Mouse (Mus musculus) heart, adult 11 months (tissue): ENCODE measurements at regions not wholly inside any gene's neighbourhood (a gene's known extent, or its start where the extent isn't known, plus 50 kb on each side); places are given as distances from the start of the nearest gene placed in this dataset.

ENCODE experiments used
- DNase-seq: peaks from one replicate; pipeline ENCODE4 v3.0.0; 2022

DNA sequence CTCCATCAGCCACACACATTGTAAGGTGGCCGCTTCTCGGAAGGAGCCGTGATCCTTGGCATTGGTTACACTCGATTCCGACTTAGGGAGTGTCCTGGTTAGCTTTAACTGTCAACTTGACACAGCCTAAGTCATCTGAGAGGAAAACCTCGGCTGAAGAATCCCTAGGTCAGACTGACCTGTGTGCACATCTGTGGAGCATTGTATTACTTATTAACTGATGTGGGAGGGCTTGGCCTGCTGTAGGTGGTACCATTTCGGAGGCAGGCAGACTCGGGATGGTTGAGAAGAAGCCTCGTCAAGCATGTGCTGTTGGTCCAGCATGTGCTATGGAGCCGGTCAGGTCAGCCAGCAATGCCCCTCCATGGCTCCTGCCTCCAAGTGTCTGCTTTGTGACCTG, 211.0 kb downstream of the Gadd45g start:
- no peak for DNase-seq

DNA sequence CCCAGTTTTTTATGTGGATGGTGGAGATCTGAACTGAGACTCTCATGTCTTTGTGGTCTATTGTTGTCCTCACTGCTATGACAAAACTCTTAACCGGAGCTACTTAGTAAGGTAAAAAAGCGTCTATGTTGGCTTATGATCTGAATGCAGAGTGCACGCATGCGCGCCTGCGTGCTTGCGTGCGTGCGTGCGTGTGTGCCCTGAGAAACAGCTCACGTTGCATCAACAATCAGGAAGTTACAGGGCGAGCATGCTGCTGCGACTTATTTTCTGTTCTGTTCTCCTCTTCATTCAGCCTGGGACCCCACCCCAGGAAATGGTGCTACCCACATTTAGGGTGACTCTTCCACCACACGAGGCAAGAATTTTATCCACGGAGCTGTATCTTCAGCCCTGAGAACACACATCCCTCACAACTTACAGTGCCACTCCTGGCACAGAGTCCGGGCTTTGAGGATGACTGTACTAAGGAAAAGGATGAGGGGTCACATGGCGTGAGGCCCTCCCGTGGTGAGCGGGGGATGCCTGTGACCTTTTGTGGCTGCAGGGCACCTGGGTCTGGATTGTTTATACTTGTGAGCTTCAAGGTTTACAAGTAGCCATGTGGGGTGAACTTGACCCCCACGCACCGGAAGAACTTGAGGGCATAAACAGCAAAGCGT, 213.4 kb downstream of the Gadd45g start:
- no peak for DNase-seq

DNA sequence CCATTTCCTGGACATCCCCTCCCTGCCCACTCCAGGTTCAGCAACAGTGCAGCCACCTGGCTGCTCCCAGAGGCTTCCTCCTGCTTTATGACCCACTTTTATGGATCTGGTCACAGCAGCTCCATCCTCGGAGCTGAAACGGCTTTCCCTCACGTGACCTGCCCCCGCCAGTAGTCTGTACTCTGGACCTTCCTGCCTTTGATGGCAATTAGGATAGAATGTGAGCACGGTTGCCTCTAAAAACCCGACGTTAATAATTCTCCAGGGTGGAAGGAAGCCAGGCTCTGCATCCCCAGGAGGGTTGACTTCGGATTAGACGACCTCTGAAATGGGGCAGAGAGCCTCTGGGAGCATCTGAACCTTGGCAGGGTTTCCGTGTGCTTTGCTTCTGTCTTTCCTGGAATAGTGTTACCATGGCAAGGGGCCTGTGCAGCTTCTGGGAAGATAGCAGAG, 214.0 kb downstream of the Gadd45g start:
- DNase-seq, result no peak

DNA sequence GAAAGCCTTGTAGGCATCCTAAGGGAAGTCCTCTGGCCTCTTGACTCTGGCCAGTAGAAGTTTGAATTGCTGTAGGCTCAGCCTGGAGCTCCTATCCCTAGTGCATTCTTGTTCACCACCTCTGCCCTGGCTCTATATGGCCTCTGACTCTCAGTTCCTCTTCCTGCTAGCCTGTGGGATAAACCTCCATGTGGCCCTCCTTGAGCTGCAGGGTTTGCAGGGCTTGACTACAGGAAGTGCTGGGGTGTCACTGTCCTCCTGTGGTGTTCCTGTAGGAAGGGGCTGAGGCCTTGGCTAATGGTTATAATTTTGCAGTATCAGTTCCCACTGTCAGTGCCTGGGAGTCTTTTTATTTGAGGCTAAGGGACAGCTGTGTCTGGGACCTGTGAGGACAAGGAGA, 215.0 kb downstream of the Gadd45g start:
- DNase-seq, result peak; percentile 97

DNA sequence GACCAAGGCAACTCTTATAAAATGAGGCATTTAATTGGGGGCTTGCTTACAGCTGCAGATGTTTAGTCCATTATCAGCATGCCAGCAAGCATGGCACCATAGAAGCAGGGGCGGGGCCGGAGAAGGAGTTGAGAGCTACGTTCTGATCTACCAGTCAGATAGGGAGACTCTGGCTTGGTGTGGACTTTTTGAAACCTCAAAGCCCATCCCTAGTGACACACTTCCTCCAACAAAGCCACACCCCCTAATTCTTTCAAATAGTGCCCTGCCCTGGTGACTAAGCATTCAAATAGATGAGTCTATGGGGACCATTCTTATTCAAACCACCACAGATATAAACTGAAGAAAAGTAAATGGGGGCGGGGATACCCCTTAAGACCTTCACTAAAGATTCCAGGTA, 215.4 kb downstream of the Gadd45g start:
- DNase-seq, result peak; percentile 93

DNA sequence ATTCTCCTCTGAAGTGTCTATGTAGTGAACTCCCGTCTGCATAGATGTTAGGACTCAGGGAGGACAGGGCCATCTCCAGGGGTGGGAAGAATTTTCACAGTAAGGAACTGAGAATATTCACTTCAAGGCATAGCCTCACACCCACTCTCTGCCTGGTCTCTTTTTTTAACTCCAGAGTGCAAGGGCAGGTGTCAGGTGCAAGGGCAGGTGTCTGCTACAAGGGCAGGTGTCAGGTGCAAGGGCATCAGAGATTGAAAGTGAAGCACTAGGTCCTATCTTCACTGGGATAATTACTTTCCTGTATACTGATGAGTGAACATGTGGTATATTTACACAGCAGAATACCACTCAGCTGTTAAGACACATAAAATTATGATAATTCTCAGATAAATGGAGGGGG, 216.1 kb downstream of the Gadd45g start:
- no peak for DNase-seq

DNA sequence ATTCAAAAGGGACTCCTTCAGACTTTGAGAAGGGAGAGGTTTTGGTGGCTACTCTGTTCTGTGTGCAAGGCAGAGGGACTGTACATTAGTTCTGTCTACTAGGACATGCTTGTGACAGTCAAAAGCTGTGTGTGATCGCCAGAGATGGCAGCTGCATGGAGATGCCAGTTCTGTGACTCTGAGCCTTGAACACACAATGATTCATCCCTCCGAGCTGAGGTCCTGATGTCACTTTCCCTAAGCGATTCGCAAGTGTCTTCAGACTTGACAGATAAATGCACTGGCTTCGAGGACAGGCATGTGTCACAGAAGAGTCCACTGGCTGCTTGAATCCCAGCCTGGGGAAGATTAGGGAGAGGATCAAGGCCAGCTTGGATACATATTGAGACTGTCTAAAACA, 218.8 kb downstream of the Gadd45g start:
- no peak for DNase-seq

DNA sequence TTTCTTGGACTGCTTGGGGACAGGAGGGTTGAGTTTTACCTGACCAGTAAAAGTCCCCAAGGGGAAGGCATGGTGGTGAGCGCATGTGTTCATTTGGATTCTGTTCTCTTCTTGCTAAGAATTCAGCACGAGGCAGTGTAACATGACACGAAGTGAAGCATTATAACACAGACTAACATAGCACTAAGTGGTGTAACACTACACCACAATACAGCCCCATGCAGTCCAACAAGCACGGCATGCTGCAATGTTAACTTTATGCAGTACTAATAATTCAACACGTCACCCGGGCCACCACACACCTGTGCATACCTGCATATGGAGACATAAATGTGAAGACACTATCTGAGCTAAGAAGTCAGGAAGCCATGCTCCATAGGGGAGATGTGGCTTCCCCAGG, 219.2 kb downstream of the Gadd45g start:
- no peak for DNase-seq

DNA sequence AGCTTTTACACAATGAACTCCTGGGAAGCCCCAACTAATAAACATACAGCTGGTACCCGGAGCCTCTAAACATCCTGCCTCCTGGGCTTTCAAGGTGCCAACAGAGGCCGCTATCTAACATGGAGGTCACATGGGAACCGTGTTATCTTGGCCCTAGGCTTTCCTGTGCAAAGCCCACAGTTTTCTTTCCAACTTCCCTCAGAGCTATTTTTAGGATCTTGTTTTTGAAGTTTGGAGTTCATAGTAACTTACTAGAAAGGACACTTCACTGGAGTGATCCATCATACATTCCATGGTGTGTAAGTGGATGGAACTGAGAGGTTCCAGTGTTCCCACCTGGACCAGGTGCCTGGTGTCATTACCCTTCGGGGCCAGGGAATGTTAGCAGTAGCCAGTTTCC, 220.6 kb downstream of the Gadd45g start:
- no peak for DNase-seq

DNA sequence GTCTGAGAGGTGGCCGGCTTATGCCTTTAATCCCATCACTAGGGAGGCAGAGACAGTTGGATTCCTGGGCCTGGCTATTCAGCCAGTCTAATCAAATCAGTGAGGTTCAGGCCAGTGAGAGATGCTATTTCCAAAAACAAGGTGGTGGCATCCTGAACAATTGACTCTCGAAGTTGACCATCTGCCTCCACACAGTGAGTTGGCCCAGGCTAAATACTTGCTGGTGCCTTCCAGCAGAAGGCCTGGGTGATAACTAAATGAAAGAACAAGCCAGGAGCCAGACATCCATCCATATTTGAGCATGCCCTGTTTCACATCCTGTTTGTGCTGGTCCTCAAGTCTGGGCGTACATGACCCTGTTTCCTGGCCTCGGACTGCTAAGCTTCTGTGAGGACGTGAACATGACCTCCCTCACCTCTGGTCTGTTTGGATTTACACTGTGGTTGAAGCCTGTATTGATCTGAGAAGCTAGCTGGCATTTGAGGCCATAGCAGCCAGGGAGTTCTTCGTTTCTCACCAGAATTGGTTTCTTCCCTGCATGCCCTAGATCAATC, 222.5 kb downstream of the Gadd45g start:
- no peak for DNase-seq

DNA sequence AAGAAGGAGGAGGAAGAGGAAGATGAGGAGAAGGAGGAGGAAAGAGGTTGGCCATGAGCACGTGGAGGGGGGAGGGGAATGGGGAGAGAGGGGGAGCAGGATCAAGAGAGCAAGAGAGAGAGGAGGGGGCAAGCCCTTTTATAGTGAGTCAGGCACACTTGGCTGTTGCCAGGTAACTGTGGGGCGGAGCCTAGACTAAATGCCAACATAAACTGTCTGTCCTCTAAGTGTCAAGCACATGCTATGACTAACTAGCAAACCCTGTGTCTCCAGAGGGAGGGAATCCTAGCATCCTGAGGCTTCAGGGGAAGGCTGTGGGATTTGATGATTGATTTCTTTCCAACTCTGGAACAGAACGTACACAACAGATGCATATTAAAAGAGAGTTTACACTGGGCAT, 223.2 kb downstream of the Gadd45g start:
- DNase-seq, result no peak

DNA sequence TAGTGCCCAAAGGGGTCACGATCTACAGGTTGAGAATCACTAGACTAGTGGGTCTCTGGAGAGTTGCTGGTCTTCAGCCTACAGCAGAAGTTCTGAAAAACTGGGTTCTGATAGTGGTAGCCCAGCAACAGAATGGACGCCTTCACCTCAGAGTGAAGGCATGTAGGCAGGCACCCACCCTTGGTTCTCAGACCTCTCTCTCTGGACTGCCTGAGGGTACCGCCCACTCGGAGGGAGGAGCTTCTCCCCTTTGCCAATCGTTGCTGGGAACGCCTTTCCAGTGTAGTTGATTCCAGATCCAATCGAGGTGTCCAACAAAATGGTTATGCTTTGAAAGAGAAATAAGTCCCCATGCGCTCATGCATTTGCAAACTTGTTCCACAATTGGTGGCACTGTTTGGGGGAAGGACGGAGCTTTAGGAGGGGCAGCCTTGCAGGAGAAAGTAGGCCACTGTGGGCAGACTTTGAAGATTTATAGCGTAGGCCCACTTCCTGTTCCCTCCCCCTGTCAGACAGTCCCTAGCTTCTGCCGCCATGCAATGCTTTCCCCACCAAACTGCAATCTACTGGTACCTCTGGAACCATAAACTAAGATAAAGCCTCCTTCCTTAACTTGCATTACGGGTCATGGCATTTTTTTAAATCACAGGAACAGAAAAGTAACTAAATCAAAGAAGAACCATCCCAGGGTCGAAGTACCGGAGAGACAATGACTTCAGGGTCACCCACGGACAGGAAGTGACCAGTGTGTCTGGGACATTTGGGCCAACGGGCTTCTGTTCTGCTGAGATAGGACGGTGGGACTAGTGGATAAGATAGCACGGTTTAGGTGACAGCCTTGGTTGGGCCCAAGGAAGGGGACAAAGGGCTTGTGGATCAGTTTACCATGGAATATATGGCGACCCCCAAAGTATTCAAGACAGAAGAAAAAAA, 224.5 kb downstream of the Gadd45g start:
- DNase-seq, result no peak

DNA sequence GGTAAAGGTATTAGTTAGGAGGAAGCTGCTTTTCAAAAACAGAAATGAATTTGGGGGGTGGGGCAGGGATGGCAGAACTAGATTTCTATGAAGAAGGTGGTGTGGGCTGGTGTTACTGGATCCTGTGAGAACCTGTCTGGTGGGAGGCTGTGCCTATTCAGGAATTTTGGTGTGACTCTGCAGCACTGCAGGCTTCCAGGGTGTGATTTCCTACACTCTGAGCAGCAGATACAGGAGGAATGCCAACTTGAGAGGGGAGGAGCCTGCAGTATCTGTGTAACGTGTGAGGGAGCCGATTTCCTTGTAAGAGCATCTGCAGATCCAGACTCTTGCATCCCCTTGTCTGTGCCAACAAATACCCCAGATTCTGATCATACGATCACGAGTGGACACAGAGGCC, 231.1 kb downstream of the Gadd45g start:
- peak; percentile 94 for DNase-seq

DNA sequence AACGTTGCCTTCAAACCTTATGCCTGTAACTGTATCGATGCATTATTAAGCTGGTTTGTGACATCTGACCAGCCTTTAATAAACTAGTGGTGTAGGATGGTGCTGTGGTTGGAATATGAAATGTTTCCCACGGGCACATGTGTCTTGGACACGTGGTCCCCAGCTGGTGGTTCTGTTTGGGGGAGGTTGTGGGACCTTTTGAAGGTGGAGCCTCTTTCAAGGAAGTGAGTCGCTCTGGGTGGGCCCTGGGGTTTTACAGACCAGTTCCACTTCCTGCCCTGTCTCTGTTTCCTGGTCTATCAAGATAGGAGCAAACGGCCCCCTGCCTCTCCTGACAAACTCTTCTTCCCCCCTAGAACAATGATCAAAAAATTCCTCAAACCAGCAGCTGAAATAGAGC, 232.1 kb downstream of the Gadd45g start:
- peak; percentile 97 for DNase-seq

DNA sequence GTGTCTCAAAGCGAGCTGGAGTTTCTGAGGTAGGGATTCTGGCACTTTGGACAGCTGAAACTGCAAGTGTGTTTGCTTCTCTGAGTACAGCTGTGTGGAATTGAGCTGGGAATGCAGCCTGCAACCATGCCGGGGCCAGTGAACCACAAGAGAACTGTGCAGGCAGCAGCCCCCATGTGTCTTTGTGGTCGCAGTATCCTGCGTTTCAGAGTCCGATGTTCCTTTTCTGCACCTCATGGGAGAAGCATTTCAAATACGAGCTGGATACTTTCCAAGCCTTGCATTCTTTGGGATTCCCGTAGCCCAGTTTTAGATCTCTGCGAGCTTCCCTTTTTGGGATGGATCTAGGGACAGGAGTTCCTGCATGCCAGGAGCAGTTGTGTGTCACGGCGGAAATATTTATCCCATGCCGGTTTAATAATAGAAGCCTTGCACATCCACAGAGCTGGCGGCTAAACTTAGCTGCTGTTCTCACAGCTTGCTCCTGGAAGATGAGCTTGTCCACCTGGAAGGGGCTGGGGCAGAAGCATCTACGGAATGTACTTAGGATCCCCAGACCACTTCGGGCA, 233.3 kb downstream of the Gadd45g start:
- DNase-seq, result peak; percentile 98

DNA sequence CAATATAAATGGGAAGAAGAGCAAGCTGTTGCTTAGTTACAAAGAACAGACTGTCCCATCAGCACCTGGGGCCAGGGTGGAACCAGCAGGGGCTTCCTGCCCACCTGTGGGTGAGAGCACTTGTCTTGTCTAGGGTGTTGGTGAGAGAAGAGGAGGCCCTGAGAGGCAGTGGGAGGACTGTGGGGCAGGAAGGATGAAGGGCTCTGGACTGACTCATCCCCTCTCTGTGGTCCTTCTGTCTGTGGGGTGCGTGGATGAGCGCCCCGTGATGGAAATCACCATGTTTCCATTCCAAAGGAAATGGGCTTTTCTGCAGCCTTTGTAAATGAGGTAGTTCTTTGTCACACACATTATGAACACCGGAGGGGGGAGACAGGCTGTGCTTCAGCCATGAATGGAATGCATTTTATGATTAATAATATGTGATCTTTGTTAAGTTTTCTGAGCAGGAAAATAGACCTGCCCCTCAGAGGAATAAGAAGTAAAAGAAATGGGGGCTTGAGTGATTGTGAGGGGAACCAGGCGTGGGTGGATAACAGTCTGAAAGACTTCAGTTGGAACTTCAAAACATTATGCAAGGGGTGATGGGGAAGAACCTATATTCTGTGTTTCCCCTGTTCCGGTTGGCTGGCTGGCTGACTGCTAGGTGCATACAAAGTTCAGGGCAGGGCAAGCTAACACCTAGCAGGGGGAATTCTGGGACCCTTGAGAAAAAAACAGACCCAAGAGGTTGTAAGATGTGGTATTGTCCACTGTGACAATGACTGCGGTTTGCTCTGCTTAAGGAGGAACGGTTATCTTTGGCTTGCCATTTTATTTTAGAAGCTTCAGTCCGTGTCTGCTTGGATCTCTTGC, 237.3 kb downstream of the Gadd45g start:
- DNase-seq, result no peak

DNA sequence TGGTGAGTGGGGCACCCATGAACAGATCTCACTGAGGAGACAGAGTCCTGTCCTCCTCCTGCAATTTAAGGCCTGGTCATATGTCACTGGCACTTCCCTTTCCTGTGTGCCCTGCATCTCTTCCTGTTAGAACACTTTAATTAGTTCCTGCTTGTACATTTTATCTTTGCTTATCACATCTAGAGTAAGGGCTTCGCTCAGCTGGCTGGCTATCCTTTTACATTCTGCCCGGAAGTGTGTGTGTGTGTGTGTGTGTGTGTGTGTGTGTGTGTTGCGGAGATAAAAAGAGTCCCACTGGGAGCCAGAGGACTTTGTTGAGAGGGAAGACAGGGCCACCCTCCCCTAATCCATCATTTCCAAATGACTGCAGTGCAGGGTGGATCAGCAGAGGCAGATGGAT, 238.6 kb downstream of the Gadd45g start:
- peak; percentile 90 for DNase-seq

DNA sequence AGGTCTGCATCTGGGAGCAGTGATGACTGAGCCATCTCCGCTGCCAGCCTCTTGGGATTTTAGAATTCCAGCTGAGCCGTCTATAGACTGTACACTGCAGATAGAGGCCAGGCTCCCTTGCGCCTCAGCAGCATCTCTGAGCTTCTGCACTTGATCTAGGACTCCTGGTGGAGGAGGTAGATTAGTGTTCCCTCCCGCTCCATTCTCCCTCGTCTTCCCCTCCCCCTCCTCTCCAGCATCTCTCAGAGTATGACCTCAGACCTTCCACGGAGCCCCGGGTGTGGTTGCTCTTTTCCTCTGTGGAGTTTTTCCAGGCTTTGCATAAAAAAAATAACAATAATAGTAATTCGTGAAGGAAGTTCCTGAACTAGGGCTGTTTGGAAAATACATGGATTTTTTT, 241.8 kb downstream of the Gadd45g start:
- peak; percentile 91 for DNase-seq

DNA sequence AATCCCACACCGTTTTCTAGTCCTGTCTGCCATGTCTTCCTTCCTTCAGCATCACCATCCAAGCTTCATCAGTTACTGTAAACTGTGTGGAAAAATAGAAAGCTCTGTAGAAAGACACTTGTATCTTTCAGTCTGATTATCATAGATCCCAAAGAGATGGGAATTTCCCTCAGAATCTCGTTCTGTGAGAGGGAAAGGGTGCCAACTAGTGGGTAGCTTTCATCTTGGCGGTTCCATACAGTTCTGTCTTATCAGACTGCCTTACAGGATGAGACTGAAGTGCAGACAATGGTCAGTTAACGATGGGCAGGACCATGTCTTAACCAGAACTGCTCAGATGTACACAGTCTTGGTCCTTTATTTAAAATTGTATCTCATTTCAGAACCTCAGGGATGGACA, 243.9 kb downstream of the Gadd45g start:
- no peak for DNase-seq

DNA sequence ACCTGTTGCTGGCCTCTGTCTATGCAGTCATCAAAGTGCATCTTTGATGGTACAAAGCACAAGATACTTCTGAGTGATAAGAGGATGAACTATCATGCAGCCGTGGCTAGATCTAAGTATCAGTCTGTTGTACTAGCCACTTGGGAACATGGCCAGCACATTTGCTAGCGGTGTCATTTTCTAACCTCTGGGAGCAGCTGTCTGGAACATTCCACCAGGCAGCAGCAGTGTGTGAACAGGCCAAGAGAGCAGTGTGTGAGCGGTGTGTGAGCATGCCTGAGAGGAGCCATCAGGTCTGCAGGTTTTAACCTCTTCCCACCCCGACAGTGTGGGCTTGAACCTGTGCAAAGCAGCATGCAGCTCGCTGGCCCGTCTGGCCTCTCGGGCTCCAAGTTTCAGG, 248.3 kb downstream of the Gadd45g start:
- DNase-seq, result no peak

DNA sequence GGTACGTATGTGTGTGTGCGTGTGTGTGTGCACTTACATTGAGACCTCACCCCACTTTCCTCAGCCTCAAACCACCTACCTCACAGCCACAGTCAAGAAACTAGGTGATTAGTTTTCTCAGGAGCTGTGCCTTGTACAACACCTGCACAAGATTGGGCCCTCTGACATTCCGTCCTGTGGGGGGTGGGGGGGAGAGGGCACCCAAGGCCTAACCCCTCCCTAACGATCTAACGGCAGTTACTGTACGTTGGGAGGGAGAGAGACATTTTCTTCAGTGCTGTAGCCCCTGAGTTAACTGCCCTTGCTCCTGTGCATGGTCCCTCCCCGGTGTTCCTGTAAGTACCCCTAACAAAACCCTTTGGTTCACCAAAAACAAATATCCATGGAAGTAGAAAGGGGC, 250.0 kb downstream of the Gadd45g start:
- DNase-seq, result no peak

DNA sequence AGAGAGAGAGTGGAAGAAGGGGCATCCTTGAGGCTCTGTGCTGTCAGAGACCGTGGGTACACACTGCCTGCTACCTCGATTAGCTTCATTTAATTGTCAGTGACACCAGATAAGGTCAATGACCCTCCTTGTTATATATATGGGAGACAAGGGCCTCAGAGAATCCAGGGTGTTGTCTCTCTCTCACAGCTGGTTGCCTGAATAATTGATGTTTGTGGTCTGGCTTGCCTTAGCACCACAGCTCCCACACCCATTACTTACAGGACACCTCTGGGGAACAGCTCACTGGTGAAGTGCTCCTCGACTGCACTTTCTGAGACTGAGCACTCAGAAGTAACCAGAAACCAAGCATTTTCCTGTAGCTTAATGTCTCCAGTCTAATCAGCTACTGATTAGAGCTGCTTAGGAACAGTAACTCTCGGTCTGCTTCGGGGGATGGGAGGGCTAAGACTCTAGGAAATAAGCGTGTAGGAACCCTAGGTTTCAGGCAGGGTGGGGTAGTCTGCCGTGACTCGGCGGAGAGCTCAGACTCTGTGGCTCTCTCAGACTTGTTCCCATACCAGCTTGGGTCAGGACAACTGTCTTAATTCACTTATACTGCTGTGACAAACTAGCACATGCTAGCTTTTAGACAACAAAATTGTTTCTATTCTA, 259.6 kb downstream of the Gadd45g start:
- DNase-seq, result no peak
